Mouse (Mus musculus) neural tube, embryonic 11.5 days (tissue): Measurements from ENCODE around the gene Ifnl2. TPM values are rescaled to one million over a fixed set of nuclear protein-coding genes. Genes with fewer than 3 reads are reported as not detected.

Experiments
- ATAC-seq: fragments of 200-750 bp; cut with Nextera tagmentation; 2 replicates; pipeline ENCODE4 v1.8.0; 2017; ENCODE audit warnings: moderate number of reproducible peaks, mild to moderate bottlenecking, moderate TSS enrichment, moderate library complexity; ENCODE audit not compliant: insufficient read depth, low FRiP score, low TSS enrichment
- DNase-seq: peaks from one replicate; pipeline ENCODE4 v3.0.0-alpha.2; 2015; ENCODE audit warnings: low spot score
- H3K27ac ChIP-seq: fragments of 300-500 bp; sonication (generic); 2 replicates; pipeline ENCODE4 v1.5.1; 2014; ENCODE audit warnings: low read depth, mild to moderate bottlenecking, low read length
- H3K27me3 ChIP-seq: fragments of 300-500 bp; sonication (generic); 2 replicates; pipeline ENCODE4 v1.6.1; 2014; ENCODE audit warnings: mild to moderate bottlenecking, low read length, mixed read lengths; ENCODE audit not compliant: control insufficient read depth, insufficient read depth
- H3K36me3 ChIP-seq: fragments of 300-500 bp; sonication (generic); 2 replicates; pipeline ENCODE4 v1.6.1; 2014; ENCODE audit warnings: mild to moderate bottlenecking, low read length, moderate library complexity, mixed read lengths; ENCODE audit not compliant: control insufficient read depth, insufficient read depth
- H3K4me1 ChIP-seq: fragments of 300-500 bp; sonication (generic); 2 replicates; pipeline ENCODE4 v1.6.1; 2014; ENCODE audit warnings: low read length, mixed read lengths; ENCODE audit not compliant: control insufficient read depth, insufficient read depth
- H3K4me2 ChIP-seq: fragments of 300-500 bp; sonication (generic); 2 replicates; pipeline ENCODE4 v1.6.1; 2014; ENCODE audit warnings: low read depth, mild to moderate bottlenecking, moderate library complexity
- H3K4me3 ChIP-seq: fragments of 300-500 bp; sonication (generic); 2 replicates; pipeline ENCODE4 v1.5.1; 2014; ENCODE audit warnings: low read depth, low read length
- H3K9ac ChIP-seq: fragments of 300-500 bp; sonication (generic); 2 replicates; pipeline ENCODE4 v1.6.1; 2014; ENCODE audit warnings: mild to moderate bottlenecking, low read length
- H3K9me3 ChIP-seq: fragments of 300-500 bp; sonication (generic); 2 replicates; pipeline ENCODE4 v1.6.1; 2016; ENCODE audit warnings: low read length; ENCODE audit not compliant: control insufficient read depth
- WGBS: fragments of 180-500 bp; shearing (Covaris S2); extraction: QIAGEN DNeasy Blood & Tissue Kit; methylation state at CpG from one replicate; pipeline ENCODE4 v1.1.7; 2014; 5-methylcytosine and 5-hydroxymethylcytosine counted together
- polyA plus RNA-seq: library from polyadenylated mRNA; unstranded; fragments of >200 nt; fragmentation: Nextera tagmentation; extraction: Ambion mirVana; gene quantifications from 2 replicates; pipeline ENCODE4 v1.2.1, GENCODE M21; 2014

Ifnl2 gene
- polyA plus RNA-seq, 1 experiment from 2014 or later: not detected

DNA sequence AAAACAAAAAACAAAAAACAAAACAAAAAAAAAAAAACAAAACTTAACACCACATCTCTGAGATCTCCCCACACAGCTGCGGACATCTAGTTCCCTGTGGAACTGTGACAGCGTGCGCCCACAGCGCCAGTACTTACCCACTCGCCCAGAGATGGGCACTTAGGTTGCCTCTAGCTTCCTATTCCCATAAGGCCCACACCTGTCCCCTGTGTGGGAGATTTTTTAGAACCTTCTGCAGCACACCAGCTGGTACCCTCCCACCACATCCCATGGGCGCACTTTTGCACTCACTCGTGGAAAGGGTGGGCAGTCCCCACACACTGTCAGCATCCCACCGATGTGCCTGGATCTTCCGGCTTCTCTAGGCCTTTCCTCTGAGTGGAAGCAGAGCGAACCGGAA, 27.4 kb downstream of the Ifnl2 start:
- no peak overlapping the region for H3K27ac ChIP-seq
- H3K9ac ChIP-seq: no peak overlapping the region
- DNase-seq (no peak), ATAC-seq (no peak)
- H3K4me1 ChIP-seq: no peaks in the 10 kb centered on the region; the same call in 1 of the 2 replicates
- H3K4me2 ChIP-seq: no peak overlapping the region
- H3K4me3 ChIP-seq: no peak overlapping the region
- 87% methylated on average over 11 of the region's 11 CpGs for WGBS
- H3K27me3 ChIP-seq: peaks cover 1% of the 10 kb centered on the region
- H3K9me3 ChIP-seq: no peaks in the 10 kb centered on the region
- no peaks in the 10 kb centered on the region for H3K36me3 ChIP-seq

DNA sequence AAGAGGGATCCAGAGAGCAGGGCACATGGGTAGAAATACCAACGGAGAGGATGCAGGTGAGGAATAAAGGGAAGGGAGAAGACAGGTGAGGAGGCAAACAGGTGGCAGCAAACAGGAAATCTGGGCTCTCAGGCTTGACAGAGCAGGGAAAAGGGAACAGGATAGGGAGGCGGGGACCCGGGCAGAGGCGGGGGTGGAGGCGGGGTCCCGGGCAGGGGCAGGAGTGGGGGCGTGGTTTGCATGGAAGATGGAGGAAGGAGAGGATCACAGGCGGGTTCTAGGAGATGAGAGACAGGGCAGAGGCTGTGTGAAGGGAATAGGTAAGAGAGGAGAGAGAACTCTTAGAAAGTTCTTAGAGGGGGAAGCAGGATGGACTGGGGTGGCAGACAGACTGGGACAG, 31.4 kb downstream of the Ifnl2 start:
- 9% methylated on average over 8 of the region's 8 CpGs for WGBS
- Histone ChIP-seq H3K27me3 (no peaks in the 10 kb centered on the region), H3K27ac (no peak overlapping the region), H3K9me3 (no peaks in the 10 kb centered on the region), H3K4me1 (no peaks in the 10 kb centered on the region), H3K4me2 (no peak overlapping the region), H3K36me3 (no peaks in the 10 kb centered on the region), H3K4me3 (no peak overlapping the region), H3K9ac (no peak overlapping the region)
- DNase-seq (no peak), ATAC-seq (no peak)

DNA sequence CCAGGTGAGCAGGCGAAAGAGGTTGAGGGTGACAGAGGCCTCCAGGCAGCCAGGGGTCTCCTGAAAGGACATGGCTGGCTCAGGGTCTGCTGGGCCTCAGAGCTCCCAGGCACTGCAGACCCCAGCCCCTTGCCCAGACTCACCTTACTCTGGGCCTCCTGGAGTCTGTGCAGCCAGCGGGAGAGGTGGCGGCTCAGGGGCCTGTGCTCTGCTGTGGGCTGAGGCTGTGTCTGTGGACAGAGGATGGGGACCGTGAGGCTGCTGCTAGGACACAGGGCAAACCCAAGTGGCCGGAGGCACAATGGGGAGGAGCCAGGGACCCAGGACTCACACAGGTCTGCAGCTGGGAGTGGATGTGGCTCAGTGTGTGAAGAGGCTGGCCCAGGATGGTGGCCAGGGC, 32.9 kb downstream of the Ifnl2 start:
- no peak overlapping the region for H3K4me2 ChIP-seq
- no peaks in the 10 kb centered on the region for H3K36me3 ChIP-seq
- H3K9ac ChIP-seq: no peak overlapping the region
- DNase-seq: no peak
- H3K9me3 ChIP-seq: no peaks in the 10 kb centered on the region
- 87% methylated on average over 5 of the region's 5 CpGs for WGBS
- ATAC-seq: no peak
- no peak overlapping the region for H3K27ac ChIP-seq
- no peaks in the 10 kb centered on the region for H3K27me3 ChIP-seq
- H3K4me1 ChIP-seq: no peaks in the 10 kb centered on the region
- no peak overlapping the region for H3K4me3 ChIP-seq

DNA sequence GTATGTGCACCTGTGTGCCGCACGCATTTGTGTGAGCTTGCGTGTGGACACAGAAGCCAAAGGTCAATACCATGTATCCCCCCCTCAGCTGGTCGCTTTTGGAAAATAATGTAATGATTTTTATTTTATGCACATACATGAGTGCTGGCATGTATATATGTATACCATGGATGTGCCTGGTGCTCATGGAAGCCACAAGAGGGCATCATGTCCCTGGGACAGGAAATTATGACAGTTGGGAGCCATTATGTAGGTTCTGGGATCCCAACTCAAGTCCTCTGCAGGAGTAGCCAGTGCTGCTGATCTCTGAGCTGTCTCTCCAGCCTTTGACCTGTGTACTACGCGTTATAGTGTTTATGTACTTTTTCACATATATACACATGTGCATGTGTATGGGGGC, 34.1 kb downstream of the Ifnl2 start:
- Histone ChIP-seq H3K27me3 (no peaks in the 10 kb centered on the region), H3K4me2 (no peak overlapping the region), H3K4me1 (no peaks in the 10 kb centered on the region), H3K4me3 (no peak overlapping the region), H3K9me3 (no peaks in the 10 kb centered on the region), H3K36me3 (no peaks in the 10 kb centered on the region), H3K9ac (no peak overlapping the region), H3K27ac (no peak overlapping the region)
- WGBS: 88% methylated on average over 6 of the region's 6 CpGs
- no peak for ATAC-seq
- DNase-seq: no peak

DNA sequence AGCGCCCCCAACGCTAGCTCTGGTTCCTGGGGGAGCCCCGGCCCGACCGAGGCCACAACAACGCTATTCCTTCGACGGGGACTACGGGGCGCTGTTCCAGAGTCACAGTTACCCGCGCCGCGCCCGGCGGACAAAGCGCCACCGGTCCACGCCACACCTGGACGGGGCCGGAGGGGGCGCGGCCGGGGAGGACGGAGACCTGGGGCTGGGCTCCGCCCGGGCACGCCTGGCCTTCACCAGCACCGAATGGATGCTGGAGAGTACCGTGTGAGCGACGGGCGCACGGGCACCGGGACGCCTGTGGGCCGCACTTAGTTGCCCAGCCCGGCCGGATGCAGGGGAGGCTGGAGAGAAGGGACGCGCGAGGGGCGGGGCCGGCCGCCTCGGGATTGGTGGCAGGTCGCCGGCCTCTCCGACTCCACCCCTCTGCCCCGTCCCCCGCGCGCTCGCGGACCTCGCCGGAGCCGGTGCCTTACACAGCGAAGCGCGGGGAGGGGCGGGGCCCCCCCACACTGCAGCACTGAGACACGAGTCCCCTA, 43.0 kb downstream of the Ifnl2 start:
- Histone ChIP-seq H3K9me3 (no peaks in the 10 kb centered on the region), H3K4me2 (peak overlapping the region; percentile 80), H3K4me3 (peak overlapping the region; percentile 44), H3K27me3 (peaks cover 7% of the 10 kb centered on the region), H3K9ac (peak overlapping the region; percentile 61), H3K36me3 (peaks cover 5% of the 10 kb centered on the region), H3K27ac (no peak overlapping the region), H3K4me1 (peaks cover 11% of the 10 kb centered on the region; the same call in 1 of the 2 replicates)
- DNase-seq (peak; percentile 76), ATAC-seq (peak; percentile 67)
- under 1% methylated on average over 58 of the region's 63 CpGs for WGBS

DNA sequence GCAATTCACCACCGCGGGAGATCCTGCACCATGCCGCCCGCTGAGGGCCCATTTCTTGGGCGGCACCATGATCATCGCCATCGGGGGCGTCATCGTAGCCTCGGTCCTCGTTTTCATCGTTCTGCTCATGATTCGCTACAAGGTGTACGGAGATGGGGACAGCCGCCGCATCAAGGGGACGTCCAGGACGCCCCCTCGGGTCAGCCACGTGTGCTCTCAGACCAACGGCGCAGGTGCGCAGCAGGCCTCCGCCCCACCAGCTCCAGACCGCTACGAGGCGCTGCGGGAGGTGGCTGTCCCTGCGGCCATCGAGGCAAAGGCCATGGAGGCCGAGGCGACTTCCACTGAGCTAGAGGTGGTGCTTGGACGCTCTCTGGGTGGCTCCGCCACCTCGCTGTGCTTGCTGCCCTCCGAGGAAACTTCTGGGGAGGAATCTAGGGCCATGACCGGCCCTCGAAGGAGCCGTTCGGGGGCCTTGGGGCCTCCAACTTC, 43.5 kb downstream of the Ifnl2 start:
- H3K27ac ChIP-seq: no peak overlapping the region
- peak; percentile 43 for DNase-seq
- 19% methylated on average over 39 of the region's 40 CpGs for WGBS

DNA sequence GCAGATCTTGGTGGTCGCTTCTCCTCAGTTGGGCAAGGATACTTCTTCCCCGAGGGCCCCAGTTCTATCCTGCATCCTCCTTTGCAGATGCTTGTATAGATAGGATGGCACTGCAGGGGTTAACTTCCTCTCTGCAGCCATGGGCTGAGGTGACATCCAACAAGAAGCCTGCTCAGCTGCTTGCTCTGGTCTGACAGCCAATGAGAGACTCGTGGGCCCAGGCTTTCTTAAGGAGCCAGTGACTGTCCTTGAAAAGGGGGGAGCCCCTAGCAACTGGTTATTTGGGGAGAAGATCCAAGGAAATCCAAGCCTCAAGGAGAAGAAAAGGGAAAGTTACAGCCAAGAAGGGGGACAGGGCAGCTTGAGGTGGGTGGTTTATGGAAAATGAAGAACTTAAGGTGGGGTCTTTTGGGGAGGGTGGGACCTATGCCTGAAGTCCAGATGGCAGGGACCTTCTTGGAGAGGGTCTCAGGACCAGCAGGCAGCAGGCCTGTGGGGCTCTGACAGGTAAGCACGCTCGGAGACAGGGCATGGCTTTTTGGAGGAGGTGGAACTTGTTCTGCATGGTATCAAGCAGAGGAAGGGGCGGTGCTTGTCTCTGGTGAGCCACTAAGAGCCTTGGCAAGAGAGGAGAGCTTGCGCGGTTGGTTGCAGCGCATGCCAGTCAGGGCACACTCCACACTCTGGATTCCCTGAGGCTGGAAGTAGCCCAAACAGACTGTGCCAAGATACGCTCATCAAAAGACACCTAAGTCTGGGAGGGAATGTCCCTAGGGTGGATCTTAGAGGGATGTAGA, 45.6 kb downstream of the Ifnl2 start:
- DNase-seq (no peak), ATAC-seq (no peak)
- Histone ChIP-seq H3K36me3 (peaks cover 14% of the 10 kb centered on the region), H3K4me1 (peaks cover 11% of the 10 kb centered on the region; the same call in 1 of the 2 replicates), H3K27ac (no peak overlapping the region), H3K9me3 (no peaks in the 10 kb centered on the region), H3K27me3 (peaks cover 7% of the 10 kb centered on the region), H3K9ac (no peak overlapping the region), H3K4me3 (no peak overlapping the region), H3K4me2 (no peak overlapping the region)
- WGBS: 69% methylated on average over 10 of the region's 10 CpGs

More for the DNA sequence above, 43.5 kb downstream of the Ifnl2 start:
- no peaks in the 10 kb centered on the region for H3K9me3 ChIP-seq
- peaks cover 7% of the 10 kb centered on the region for H3K27me3 ChIP-seq
- peak overlapping the region; percentile 44 for H3K4me3 ChIP-seq
- peak overlapping the region; percentile 80 for H3K4me2 ChIP-seq
- H3K36me3 ChIP-seq: peaks cover 6% of the 10 kb centered on the region
- 0 out of 2 replicates have a peak, but pooled peaks have one; percentile 18 for ATAC-seq
- H3K9ac ChIP-seq: peak overlapping the region; percentile 61
- H3K4me1 ChIP-seq: peaks cover 11% of the 10 kb centered on the region; the same call in 1 of the 2 replicates

DNA sequence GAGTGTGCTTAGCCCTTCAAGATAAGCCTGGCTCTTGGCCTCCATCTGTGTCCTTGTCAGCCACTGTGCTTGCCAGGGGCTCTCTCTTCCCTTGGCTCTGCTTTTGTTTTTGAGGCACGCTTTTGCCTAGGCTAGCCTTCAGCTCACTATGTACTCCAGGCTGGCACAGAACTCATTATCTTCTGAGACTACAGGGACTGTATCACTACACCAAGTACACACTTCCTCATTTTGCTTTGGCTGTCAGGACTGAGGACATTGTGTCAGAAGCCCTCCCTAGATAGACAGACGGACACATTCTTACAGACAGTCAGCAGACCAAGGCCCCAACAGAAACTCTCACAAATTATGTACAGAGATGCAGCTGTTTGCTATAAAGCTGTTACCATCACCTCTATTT, 47.5 kb downstream of the Ifnl2 start:
- Histone ChIP-seq H3K4me3 (no peak overlapping the region), H3K9ac (no peak overlapping the region), H3K27ac (no peak overlapping the region), H3K4me2 (no peak overlapping the region), H3K36me3 (peaks cover 27% of the 10 kb centered on the region), H3K9me3 (no peaks in the 10 kb centered on the region), H3K4me1 (peaks cover 11% of the 10 kb centered on the region; the same call in 1 of the 2 replicates), H3K27me3 (peaks cover 7% of the 10 kb centered on the region)
- 94% methylated on average over 2 of the region's 2 CpGs for WGBS
- DNase-seq (no peak), ATAC-seq (no peak)

DNA sequence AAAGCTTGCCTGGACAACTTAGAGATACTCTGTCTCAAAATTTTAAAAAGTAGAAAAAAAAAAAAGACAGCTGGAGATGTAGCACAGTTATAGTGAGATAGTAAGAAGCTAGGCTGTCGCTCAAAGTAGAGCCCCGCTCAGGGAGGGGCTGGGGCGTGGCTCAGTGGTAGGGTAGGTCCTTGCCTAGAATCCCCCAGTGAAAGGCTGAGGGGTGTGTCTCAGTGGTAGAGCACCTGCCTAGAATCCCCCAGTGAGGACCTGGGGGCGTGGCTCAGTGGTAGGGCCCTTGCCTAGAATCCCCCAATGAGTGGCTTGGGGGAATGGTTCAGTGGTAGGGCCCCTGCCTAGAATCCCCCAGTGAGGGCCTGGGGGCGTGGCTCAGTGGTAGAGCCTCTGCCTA, 49.9 kb downstream of the Ifnl2 start:
- 93% methylated on average over 5 of the region's 5 CpGs for WGBS
- H3K36me3 ChIP-seq: peaks cover 28% of the 10 kb centered on the region
- no peak for ATAC-seq
- H3K4me2 ChIP-seq: no peak overlapping the region
- no peaks in the 10 kb centered on the region for H3K4me1 ChIP-seq
- H3K27ac ChIP-seq: no peak overlapping the region
- no peak overlapping the region for H3K4me3 ChIP-seq
- no peaks in the 10 kb centered on the region for H3K9me3 ChIP-seq
- no peak for DNase-seq
- no peak overlapping the region for H3K9ac ChIP-seq
- no peaks in the 10 kb centered on the region for H3K27me3 ChIP-seq
